Mouse (Mus musculus) kidney, adult 2 months (tissue): ENCODE results near the gene Armc9.

Experiments
- CTCF ChIP-seq: fragments of 200-500 bp; conservative IDR thresholded peaks from 2 replicates; pipeline ENCODE4 v1.5.1; 2011; ENCODE audit warnings: low read depth, mild to moderate bottlenecking, control low read depth, low read length, moderate library complexity, mixed read lengths; ENCODE audit not compliant: insufficient read depth, insufficient read length
- POLR2A ChIP-seq: fragments of 200-500 bp; IDR thresholded peaks from one replicate; pipeline ENCODE4 v1.6.1; 2011; ENCODE audit warnings: low read depth, low read length, control low read depth

DNA sequence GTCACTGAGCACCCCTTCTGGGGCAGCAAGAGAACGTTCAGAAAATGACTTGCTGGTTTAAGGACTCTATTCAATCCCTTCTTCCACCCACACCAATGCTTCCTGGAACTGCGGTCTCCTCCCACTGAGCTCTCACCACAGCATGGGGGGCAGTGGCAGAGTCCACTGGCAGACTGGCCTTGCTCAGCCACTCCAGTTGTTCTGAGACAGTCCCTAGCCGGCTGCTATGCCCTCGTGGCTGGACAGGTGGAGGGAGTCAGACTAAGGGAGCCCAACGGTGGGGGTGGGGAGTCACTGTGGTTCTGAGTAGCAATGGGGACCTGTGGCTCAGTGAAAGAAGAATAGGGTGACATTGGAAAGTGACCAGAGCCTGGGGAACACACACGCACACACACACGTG, 146.2 kb downstream of the Armc9 start:
- no peak for TF ChIP-seq CTCF
- no peak for TF ChIP-seq POLR2A
